Mouse (Mus musculus) bone marrow, adult 2 months (tissue): Measurements from ENCODE around the gene Fgf22.

ENCODE experiments used
- CTCF ChIP-seq: fragments of 200-500 bp; IDR thresholded peaks from 2 replicates; pipeline ENCODE4 v1.5.1; 2011; ENCODE audit warnings: low read length, control low read depth; ENCODE audit not compliant: control insufficient read depth, insufficient read depth
- POLR2A ChIP-seq: fragments of 200-500 bp; IDR thresholded peaks from 2 replicates; pipeline ENCODE4 v1.6.1; 2011; ENCODE audit warnings: low read depth, mild to moderate bottlenecking, control low read depth, low read length, borderline replicate concordance; ENCODE audit not compliant: control insufficient read depth

- TF ChIP-seq CTCF (no peak), POLR2A (peak; percentile 47; the same call in 1 of the 2 replicates)
Measured at GRCm38 (mm10) chr10:79794491-79794931, 39.6 kb downstream of the Fgf22 start.
